Mouse (Mus musculus): ENCODE measurements around the gene Olfr1391. TPM values are rescaled to one million over a fixed set of nuclear protein-coding genes. Genes with fewer than 3 reads are reported as not detected.

Olfr1391 gene
- polyA plus RNA-seq, 1 experiment from 2014 or later: not detected

Other genes starting within 250 kb of the Olfr1391 start
- 0.12 and 0.62 TPM in 2 replicates for gene Ifi47, start 246.2 kb upstream of the Olfr1391 start, polyA plus RNA-seq (2016; fragmentation: Nextera tagmentation; extraction: Ambion mirVana)
- not detected in 2 replicates for gene Olfr1396, start 207.9 kb upstream of the Olfr1391 start, polyA plus RNA-seq (2016; fragmentation: Nextera tagmentation; extraction: Ambion mirVana)
- not detected in 2 replicates for gene Olfr1395, start 180.5 kb upstream of the Olfr1391 start, polyA plus RNA-seq (2016; fragmentation: Nextera tagmentation; extraction: Ambion mirVana)
- not detected in 2 replicates for gene Olfr1394, start 168.4 kb upstream of the Olfr1391 start, polyA plus RNA-seq (2016; fragmentation: Nextera tagmentation; extraction: Ambion mirVana)
- 0.07 and 0.14 TPM in 2 replicates for gene Btnl9, start 135.6 kb upstream of the Olfr1391 start, polyA plus RNA-seq (2016; fragmentation: Nextera tagmentation; extraction: Ambion mirVana)
- 42.3 and 49.2 TPM in 2 replicates for gene Zfp62, start 119.5 kb upstream of the Olfr1391 start, polyA plus RNA-seq (2016; fragmentation: Nextera tagmentation; extraction: Ambion mirVana)
- gene Mgat1, start 78.6 kb upstream of the Olfr1391 start, polyA plus RNA-seq (2016; fragmentation: Nextera tagmentation; extraction: Ambion mirVana): 39.6 and 44.9 TPM in 2 replicates
- gene Olfr1393, start 44.4 kb upstream of the Olfr1391 start, polyA plus RNA-seq (2016; fragmentation: Nextera tagmentation; extraction: Ambion mirVana): 0.07 TPM in 1 of 2 replicates, not detected in the other
- not detected in 2 replicates for gene Olfr1392, start 37.5 kb upstream of the Olfr1391 start, polyA plus RNA-seq (2016; fragmentation: Nextera tagmentation; extraction: Ambion mirVana)
- gene Olfr10, start 18.0 kb upstream of the Olfr1391 start, polyA plus RNA-seq (2016; fragmentation: Nextera tagmentation; extraction: Ambion mirVana): not detected in 2 replicates
- not detected in 2 replicates for gene Olfr1390, start 12.4 kb downstream of the Olfr1391 start, polyA plus RNA-seq (2016; fragmentation: Nextera tagmentation; extraction: Ambion mirVana)
- gene Olfr1389, start 100.3 kb downstream of the Olfr1391 start, polyA plus RNA-seq (2016; fragmentation: Nextera tagmentation; extraction: Ambion mirVana): not detected in 2 replicates
- gene Olfr1388, start 113.9 kb downstream of the Olfr1391 start, polyA plus RNA-seq (2016; fragmentation: Nextera tagmentation; extraction: Ambion mirVana): 0.25 and 0.33 TPM in 2 replicates
- gene Olfr1387, start 132.6 kb downstream of the Olfr1391 start, polyA plus RNA-seq (2016; fragmentation: Nextera tagmentation; extraction: Ambion mirVana): not detected in 2 replicates
- not detected in 2 replicates for gene Olfr1386, start 142.3 kb downstream of the Olfr1391 start, polyA plus RNA-seq (2016; fragmentation: Nextera tagmentation; extraction: Ambion mirVana)
- gene Olfr1385, start 166.3 kb downstream of the Olfr1391 start, polyA plus RNA-seq (2016; fragmentation: Nextera tagmentation; extraction: Ambion mirVana): not detected in 2 replicates
- not detected in 2 replicates for gene Olfr1384, start 184.0 kb downstream of the Olfr1391 start, polyA plus RNA-seq (2016; fragmentation: Nextera tagmentation; extraction: Ambion mirVana)
- not detected in 2 replicates for gene Olfr1383, start 196.9 kb downstream of the Olfr1391 start, polyA plus RNA-seq (2016; fragmentation: Nextera tagmentation; extraction: Ambion mirVana)
- not detected in 2 replicates for gene Olfr1382, start 205.5 kb downstream of the Olfr1391 start, polyA plus RNA-seq (2016; fragmentation: Nextera tagmentation; extraction: Ambion mirVana)
- gene Olfr1381, start 220.7 kb downstream of the Olfr1391 start, polyA plus RNA-seq (2016; fragmentation: Nextera tagmentation; extraction: Ambion mirVana): not detected in 2 replicates
- gene Olfr1380, start 234.1 kb downstream of the Olfr1391 start, polyA plus RNA-seq (2016; fragmentation: Nextera tagmentation; extraction: Ambion mirVana): not detected in 2 replicates

Data from forebrain, embryonic 10.5 days (tissue).